Mouse (Mus musculus): Measurements from ENCODE around the gene Ncapd3.

DNA sequence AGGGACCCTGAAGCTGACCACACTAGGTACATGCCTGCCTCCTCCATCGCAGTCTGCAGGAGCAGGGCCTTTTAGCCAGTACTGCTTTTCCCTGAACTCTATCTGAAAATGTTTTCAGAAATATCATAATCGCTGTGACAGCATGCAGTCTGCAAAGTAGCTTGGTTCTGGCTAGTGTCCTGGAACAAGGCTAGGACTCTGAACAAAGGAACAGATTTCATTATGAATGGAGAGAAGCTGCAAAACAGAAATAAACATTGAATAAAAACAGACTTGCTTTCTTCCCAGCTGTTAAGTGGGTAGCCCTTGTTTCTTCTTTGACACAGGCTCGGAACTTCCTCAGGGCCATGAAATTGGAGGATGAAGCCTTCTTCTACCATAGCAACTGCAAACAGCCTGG, 24.7 kb upstream of the Ncapd3 start:
- no peak for TF ChIP-seq POLR2A (IDR thresholded peaks at IDR 0.05; ENCODE audit: borderline replicate concordance, extremely low read depth, insufficient read depth, insufficient read length, poor library complexity, severe bottlenecking)
- no peak for TF ChIP-seq CTCF (IDR thresholded peaks at IDR 0.05; ENCODE audit: borderline replicate concordance, extremely low read depth, insufficient read depth, insufficient read length)

Data from brain, embryonic 14.5 days (tissue).